Mouse (Mus musculus) kidney, embryonic 16.5 days (tissue): ENCODE results near the gene Dync1i2. TPM values are rescaled to one million over a fixed set of nuclear protein-coding genes. Genes with fewer than 3 reads are reported as not detected.

Source experiments
- ATAC-seq: fragments of 200-750 bp; cut with Nextera tagmentation; 2 replicates; pipeline ENCODE4 v1.8.0; 2017; ENCODE audit warnings: moderate TSS enrichment; ENCODE audit not compliant: low FRiP score, low TSS enrichment
- H3K27ac ChIP-seq: fragments of 300-500 bp; sonication (generic); 2 replicates; pipeline ENCODE4 v1.5.1; 2014; ENCODE audit warnings: low read length
- H3K27me3 ChIP-seq: fragments of 300-500 bp; sonication (generic); 2 replicates; pipeline ENCODE4 v1.6.1; 2014; ENCODE audit warnings: low read length, control low read depth, mixed read lengths; ENCODE audit not compliant: insufficient read depth
- H3K36me3 ChIP-seq: fragments of 300-500 bp; sonication (generic); 2 replicates; pipeline ENCODE4 v1.6.1; 2014; ENCODE audit warnings: low read length, control low read depth, mixed read lengths; ENCODE audit not compliant: insufficient read depth
- H3K4me1 ChIP-seq: fragments of 300-500 bp; sonication (generic); 2 replicates; pipeline ENCODE4 v1.6.1; 2014; ENCODE audit warnings: low read length, control low read depth, mixed read lengths; ENCODE audit not compliant: insufficient read depth
- H3K4me2 ChIP-seq: fragments of 300-500 bp; sonication (generic); replicated peaks from 2 replicates; pipeline ENCODE4 v1.6.1; 2014; ENCODE audit warnings: low read depth, low read length
- H3K4me3 ChIP-seq: fragments of 300-500 bp; sonication (generic); 2 replicates; pipeline ENCODE4 v1.5.1; 2014; ENCODE audit warnings: mild to moderate bottlenecking, low read length
- H3K9ac ChIP-seq: fragments of 300-500 bp; sonication (generic); replicated peaks from 2 replicates; pipeline ENCODE4 v1.6.1; 2014; ENCODE audit warnings: low read length
- H3K9me3 ChIP-seq: fragments of 300-500 bp; sonication (generic); 2 replicates; pipeline ENCODE4 v1.6.1; 2016; ENCODE audit warnings: low read length, control low read depth
- WGBS: fragments of 180-500 bp; shearing (Covaris S2); extraction: QIAGEN DNeasy Blood & Tissue Kit; methylation state at CpG from one replicate; pipeline ENCODE4 v1.1.7; 2014; 5-methylcytosine and 5-hydroxymethylcytosine counted together
- polyA plus RNA-seq: library from polyadenylated mRNA; unstranded; fragments of >200 nt; fragmentation: Nextera tagmentation; extraction: Ambion mirVana; gene quantifications from 2 replicates; pipeline ENCODE4 v1.2.1, GENCODE M21; 2015

Dync1i2 gene
- polyA plus RNA-seq, 1 experiment from 2014 or later = 76.1 TPM

DNA sequence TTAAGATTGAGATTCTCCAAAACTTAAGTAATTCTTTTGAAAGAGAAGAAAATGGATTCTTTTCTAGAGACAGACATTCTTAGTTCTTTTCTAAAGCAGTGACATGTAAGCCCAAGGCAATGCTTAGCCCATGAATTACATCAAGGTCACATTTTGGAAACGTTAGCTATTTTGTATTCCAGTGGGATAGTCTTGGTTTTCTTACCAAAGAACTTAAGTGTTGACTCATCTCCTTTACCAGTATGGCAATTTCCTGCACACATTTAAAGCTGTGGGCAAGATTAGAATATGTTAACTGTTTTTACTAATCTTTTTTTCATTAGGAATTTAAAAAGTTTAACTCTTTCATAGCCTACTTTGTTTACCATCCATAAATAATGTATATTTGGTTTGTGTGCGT is 21.5 kb downstream of the Dync1i2 start:
- Histone ChIP-seq H3K9me3 (no peaks in the 10 kb centered on the region), H3K27ac (no peak overlapping the region), H3K27me3 (no peaks in the 10 kb centered on the region), H3K4me1 (0 out of 2 replicates have a peak, but pooled peaks cover 2% of the 10 kb centered on the region), H3K4me3 (no peak overlapping the region), H3K9ac (no peak overlapping the region), H3K36me3 (peaks cover 11% of the 10 kb centered on the region; the same call in 1 of the 2 replicates), H3K4me2 (no peak overlapping the region)
- no peak for ATAC-seq
- WGBS = 75% methylated on average over 2 of the region's 2 CpGs

GRCm38 (mm10) chr2:71235420-71235819 is 23.9 kb downstream of the Dync1i2 start:
- no peak overlapping the region for H3K27ac ChIP-seq
- H3K4me2 ChIP-seq = no peak overlapping the region
- H3K4me1 ChIP-seq = no peaks in the 10 kb centered on the region
- H3K4me3 ChIP-seq = no peak overlapping the region
- H3K36me3 ChIP-seq = peaks cover 14% of the 10 kb centered on the region; the same call in 1 of the 2 replicates
- no peak overlapping the region for H3K9ac ChIP-seq
- 94% methylated on average over 4 of the region's 4 CpGs for WGBS
- H3K9me3 ChIP-seq = no peaks in the 10 kb centered on the region
- H3K27me3 ChIP-seq = no peaks in the 10 kb centered on the region
- no peak for ATAC-seq

GRCm38 (mm10) chr2:71236009-71236408 is 24.5 kb downstream of the Dync1i2 start:
- H3K9ac ChIP-seq = no peak overlapping the region
- no peaks in the 10 kb centered on the region for H3K9me3 ChIP-seq
- no peak overlapping the region for H3K27ac ChIP-seq
- WGBS = 94% methylated on average over 6 of the region's 6 CpGs
- peaks cover 14% of the 10 kb centered on the region; the same call in 1 of the 2 replicates for H3K36me3 ChIP-seq
- no peaks in the 10 kb centered on the region for H3K27me3 ChIP-seq
- H3K4me3 ChIP-seq = no peak overlapping the region
- H3K4me2 ChIP-seq = no peak overlapping the region
- ATAC-seq = no peak
- H3K4me1 ChIP-seq = no peaks in the 10 kb centered on the region

DNA sequence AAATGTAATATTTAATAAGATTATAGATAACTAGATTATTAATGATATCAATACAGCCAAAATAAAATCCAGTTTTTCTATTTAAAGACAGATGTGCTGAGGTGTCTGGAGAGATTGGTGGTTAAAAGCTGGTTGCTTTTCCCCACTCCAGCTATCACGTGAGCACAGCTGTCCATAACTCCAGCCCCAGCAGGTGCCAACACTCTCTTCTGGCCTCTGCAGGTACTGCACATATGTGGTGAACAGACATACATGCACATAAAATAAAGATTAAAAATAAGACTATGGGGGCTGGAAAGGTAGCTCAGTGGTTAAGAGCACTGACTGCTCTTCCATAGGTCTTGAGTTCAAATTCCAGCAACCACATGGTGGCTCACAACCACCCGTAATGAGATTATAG is 30.0 kb downstream of the Dync1i2 start:
- Histone ChIP-seq H3K9me3 (no peaks in the 10 kb centered on the region), H3K36me3 (peaks cover 16% of the 10 kb centered on the region), H3K27me3 (no peaks in the 10 kb centered on the region), H3K4me1 (no peaks in the 10 kb centered on the region), H3K27ac (no peak overlapping the region), H3K9ac (no peak overlapping the region), H3K4me3 (no peak overlapping the region), H3K4me2 (no peak overlapping the region)
- no peak for ATAC-seq
- whole genome bisulfite sequencing = 96% methylated on average over 2 of the region's 2 CpGs

GRCm38 (mm10) chr2:71242180-71242579 is 30.7 kb downstream of the Dync1i2 start:
- no peaks in the 10 kb centered on the region for H3K9me3 ChIP-seq
- 89% methylated on average over 3 of the region's 3 CpGs for WGBS

DNA sequence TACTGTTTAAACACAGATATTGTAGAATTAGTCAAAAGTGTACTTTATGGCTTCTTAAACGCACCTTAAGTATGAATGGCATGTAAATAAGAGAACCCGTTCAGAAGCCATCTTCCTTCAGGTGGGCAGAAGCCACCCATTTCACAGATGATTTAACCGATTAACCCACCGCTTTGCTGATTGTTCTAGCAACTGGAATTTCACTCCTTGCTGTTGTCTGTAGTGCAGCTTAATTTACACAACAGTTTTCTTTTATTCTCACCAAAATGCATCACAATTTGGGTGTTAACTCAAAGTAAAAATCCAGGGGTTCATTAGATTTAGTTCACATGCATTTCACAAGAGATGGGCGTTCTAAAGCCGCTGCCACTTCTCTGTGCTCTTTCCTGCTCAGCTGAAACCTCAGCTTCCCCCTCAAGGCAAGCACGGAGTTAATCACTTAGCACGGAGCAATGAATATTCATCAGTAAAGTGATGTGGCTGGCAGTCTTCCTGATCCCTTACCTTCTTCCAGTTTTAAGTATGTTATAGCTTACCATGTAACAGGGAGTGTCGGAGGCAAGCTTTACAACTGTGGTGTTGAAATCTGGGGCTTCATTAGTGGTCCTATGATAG is 31.7 kb downstream of the Dync1i2 start:
- no peak overlapping the region for H3K27ac ChIP-seq
- peaks cover 15% of the 10 kb centered on the region for H3K36me3 ChIP-seq

More at GRCm38 (mm10) chr2:71242180-71242579, 30.7 kb downstream of the Dync1i2 start:
- no peak overlapping the region for H3K27ac ChIP-seq
- no peak overlapping the region for H3K9ac ChIP-seq
- ATAC-seq = no peak
- no peak overlapping the region for H3K4me3 ChIP-seq
- H3K27me3 ChIP-seq = no peaks in the 10 kb centered on the region
- H3K4me1 ChIP-seq = no peaks in the 10 kb centered on the region
- peaks cover 16% of the 10 kb centered on the region for H3K36me3 ChIP-seq
- no peak overlapping the region for H3K4me2 ChIP-seq

DNA sequence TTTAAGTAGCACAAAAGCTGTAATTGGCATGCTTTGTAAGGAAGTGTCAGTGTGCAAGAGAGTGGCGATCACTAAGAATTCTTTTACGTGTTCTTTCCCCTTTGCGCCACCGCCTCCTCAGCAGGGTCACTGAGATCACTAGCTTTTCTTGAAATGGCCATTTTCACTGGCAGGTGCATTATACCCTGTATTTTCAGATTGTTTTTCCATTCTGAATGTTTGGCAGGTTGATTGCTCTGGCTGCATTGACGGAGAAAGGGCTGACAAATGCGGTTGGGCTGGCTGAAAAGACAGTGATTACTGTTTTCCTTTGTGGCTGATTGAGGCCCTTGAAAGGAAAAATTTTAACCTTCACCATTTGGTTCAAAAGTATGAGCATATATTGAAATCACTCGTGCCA is 33.3 kb downstream of the Dync1i2 start:
- ATAC-seq = no peak
- Histone ChIP-seq H3K4me3 (no peak overlapping the region), H3K9me3 (no peaks in the 10 kb centered on the region), H3K4me2 (no peak overlapping the region), H3K27ac (no peak overlapping the region), H3K36me3 (peaks cover 24% of the 10 kb centered on the region), H3K9ac (no peak overlapping the region), H3K4me1 (no peaks in the 10 kb centered on the region), H3K27me3 (no peaks in the 10 kb centered on the region)
- WGBS = 77% methylated on average over 7 of the region's 7 CpGs

More for the DNA sequence above, 31.7 kb downstream of the Dync1i2 start:
- 80% methylated on average over 9 of the region's 9 CpGs for WGBS
- Histone ChIP-seq H3K9ac (no peak overlapping the region), H3K9me3 (no peaks in the 10 kb centered on the region), H3K27me3 (no peaks in the 10 kb centered on the region), H3K4me2 (no peak overlapping the region), H3K4me1 (no peaks in the 10 kb centered on the region), H3K4me3 (no peak overlapping the region)
- ATAC-seq = no peak

DNA sequence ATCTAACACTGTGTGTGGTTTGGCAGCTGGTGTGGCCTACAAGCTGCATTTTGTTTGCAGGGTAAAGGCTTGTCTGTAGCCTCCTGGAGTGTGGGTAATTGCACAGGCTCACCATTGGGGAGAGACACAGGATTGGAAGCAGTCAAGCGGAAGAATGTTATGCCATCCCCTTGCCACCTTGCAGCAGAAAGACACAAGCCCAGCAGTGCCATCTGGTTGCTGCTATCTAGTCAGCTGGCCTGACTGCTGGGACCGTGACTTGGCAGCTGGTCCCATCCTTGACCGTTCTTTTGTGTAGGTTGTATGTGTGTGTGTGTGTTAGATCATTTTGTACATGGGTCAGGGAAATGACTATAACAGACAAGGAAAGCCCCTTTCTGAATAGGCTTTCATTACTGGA is 33.9 kb downstream of the Dync1i2 start:
- no peaks in the 10 kb centered on the region for H3K27me3 ChIP-seq
- no peak overlapping the region for H3K9ac ChIP-seq
- H3K4me2 ChIP-seq = no peak overlapping the region
- H3K36me3 ChIP-seq = peaks cover 26% of the 10 kb centered on the region
- no peak overlapping the region for H3K27ac ChIP-seq
- ATAC-seq = no peak
- no peak overlapping the region for H3K4me3 ChIP-seq
- WGBS = 82% methylated on average over 3 of the region's 3 CpGs
- H3K9me3 ChIP-seq = no peaks in the 10 kb centered on the region
- H3K4me1 ChIP-seq = no peaks in the 10 kb centered on the region

GRCm38 (mm10) chr2:71246096-71246495 is 34.6 kb downstream of the Dync1i2 start:
- peaks cover 31% of the 10 kb centered on the region for H3K36me3 ChIP-seq
- no peak overlapping the region for H3K9ac ChIP-seq
- no peaks in the 10 kb centered on the region for H3K4me1 ChIP-seq
- WGBS = 67% methylated on average over 5 of the region's 5 CpGs
- no peak overlapping the region for H3K27ac ChIP-seq
- ATAC-seq = no peak
- H3K4me3 ChIP-seq = no peak overlapping the region
- no peaks in the 10 kb centered on the region for H3K9me3 ChIP-seq
- H3K4me2 ChIP-seq = no peak overlapping the region
- no peaks in the 10 kb centered on the region for H3K27me3 ChIP-seq

GRCm38 (mm10) chr2:71248071-71248470 is 36.6 kb downstream of the Dync1i2 start:
- H3K27ac ChIP-seq = no peak overlapping the region
- WGBS = 78% methylated on average over 3 of the region's 3 CpGs
- peaks cover 40% of the 10 kb centered on the region for H3K36me3 ChIP-seq
- H3K4me3 ChIP-seq = no peak overlapping the region
- H3K4me1 ChIP-seq = no peaks in the 10 kb centered on the region
- no peaks in the 10 kb centered on the region for H3K27me3 ChIP-seq
- no peak overlapping the region for H3K4me2 ChIP-seq
- no peaks in the 10 kb centered on the region for H3K9me3 ChIP-seq
- ATAC-seq = no peak
- no peak overlapping the region for H3K9ac ChIP-seq
